28 mouse cellular contexts compared by ENCODE assay signal in genomic region chr4:87878701-87879100, GRCm38 (mm10).
DNase-seq lines count a peak whose midpoint lies in the region; ATAC-seq and TF ChIP-seq lines count a peak whose summit lies in the region.
"Had no signal": no experiment of that assay in that cellular context is flagged by ENCODE, and none has a peak within 500 bp of the region (broad histone marks: within the 10 kb centered on the region; RNA-seq: fewer than 3 reads in every experiment).

No protein-coding gene starts in this region.

- no peaks in the 10 kb centered on the region for H3K36me3 ChIP-seq in forebrain, postnatal 0 days (ENCODE audit: insufficient read depth)
- 0 out of 2 replicates have a peak, but pooled peaks cover under 1% of the 10 kb centered on the region for H3K36me3 ChIP-seq in forebrain, embryonic 13.5 days (ENCODE audit: poor library complexity, severe bottlenecking)
- H3K36me3 ChIP-seq in liver, embryonic 12.5 days, result no peaks in the 10 kb centered on the region
- no peaks in the 10 kb centered on the region for H3K36me3 ChIP-seq in midbrain, embryonic 15.5 days (replicated peaks)
- peaks cover 4% of the 10 kb centered on the region for H3K36me3 ChIP-seq in midbrain, embryonic 10.5 days
- H3K36me3 ChIP-seq: limb, embryonic 15.5 days; neural tube, embryonic 12.5 days had no signal

- H3K4me2 ChIP-seq in forebrain, postnatal 0 days (ENCODE audit: low read depth), result no peak overlapping the region
- H3K4me2 ChIP-seq in forebrain, embryonic 13.5 days, result no peak overlapping the region
- H3K4me2 ChIP-seq in liver, embryonic 12.5 days, result peak overlapping the region; percentile 28; the same call in 1 of the 2 replicates
- H3K4me2 ChIP-seq in midbrain, embryonic 15.5 days, result no peak overlapping the region
- H3K4me2 ChIP-seq: embryonic facial prominence, embryonic 13.5 days; heart, embryonic 13.5 days; hindbrain, embryonic 14.5 days; limb, embryonic 15.5 days; midbrain, embryonic 12.5 days; neural tube, embryonic 12.5 days had no signal

- no peak for DNase-seq in forebrain, postnatal 0 days
- DNase-seq in liver, result no peak
- no peak for DNase-seq in midbrain, embryonic 10.5 days (ENCODE audit: low spot score)
- DNase-seq in lung, adult 18-20 months, result no peak
- DNase-seq: adrenal gland, postnatal 10 days; cerebellum, adult 11-12 months; gastrocnemius, postnatal 10 days; heart, postnatal 10 days; kidney, adult 9 months; kidney, postnatal 10 days; lung, postnatal 36 days; right cerebral cortex, postnatal 4 days; thymus, adult 2 months; thymus, postnatal 36 days had no signal

- peaks cover under 1% of the 10 kb centered on the region; the same call in 1 of the 2 replicates for H3K4me1 ChIP-seq in forebrain, postnatal 0 days (ENCODE audit: insufficient read depth)
- H3K4me1 ChIP-seq in forebrain, embryonic 13.5 days, result peaks cover 21% of the 10 kb centered on the region
- H3K4me1 ChIP-seq in liver, embryonic 12.5 days, result no peaks in the 10 kb centered on the region
- peaks cover 12% of the 10 kb centered on the region for H3K4me1 ChIP-seq in midbrain, embryonic 15.5 days
- peaks cover 5% of the 10 kb centered on the region for H3K4me1 ChIP-seq in midbrain, embryonic 10.5 days
- H3K4me1 ChIP-seq: forebrain, embryonic 10.5 days; heart, embryonic 13.5 days; limb, embryonic 10.5 days; limb, embryonic 15.5 days had no signal

- ATAC-seq in forebrain, postnatal 0 days, result peak; percentile 55
- ATAC-seq in forebrain, embryonic 13.5 days, result no peak
- ATAC-seq in liver, embryonic 12.5 days, result no peak
- 0 out of 2 replicates have a peak, but pooled peaks have one; percentile 24 for ATAC-seq in midbrain, embryonic 15.5 days (replicated peaks)
- ATAC-seq: intestine, postnatal 0 days; Patski had no signal

- no peak overlapping the region for H3K4me3 ChIP-seq in forebrain, postnatal 0 days (ENCODE audit: low read depth, low read length)
- no peak overlapping the region for H3K4me3 ChIP-seq in forebrain, embryonic 13.5 days
- no peak overlapping the region for H3K4me3 ChIP-seq in liver, embryonic 12.5 days
- no peak overlapping the region for H3K4me3 ChIP-seq in midbrain, embryonic 15.5 days
- no peak overlapping the region for H3K4me3 ChIP-seq in midbrain, embryonic 10.5 days
- H3K4me3 ChIP-seq: embryonic facial prominence, embryonic 13.5 days; forebrain, embryonic 10.5 days; heart, embryonic 13.5 days; limb, embryonic 10.5 days; limb, embryonic 15.5 days; midbrain, embryonic 12.5 days; myocyte; neural tube, embryonic 12.5 days had no signal

- H3K9ac ChIP-seq in forebrain, postnatal 0 days, result no peak overlapping the region
- no peak overlapping the region for H3K9ac ChIP-seq in forebrain, embryonic 13.5 days
- no peak overlapping the region for H3K9ac ChIP-seq in liver, embryonic 12.5 days
- no peak overlapping the region for H3K9ac ChIP-seq in midbrain, embryonic 15.5 days
- H3K9ac ChIP-seq: embryonic facial prominence, embryonic 13.5 days; heart, embryonic 13.5 days; hindbrain, embryonic 14.5 days; limb, embryonic 15.5 days; midbrain, embryonic 12.5 days; neural tube, embryonic 12.5 days had no signal

- no peak overlapping the region for H3K27ac ChIP-seq in forebrain, postnatal 0 days (ENCODE audit: low read depth, low read length)
- no peak overlapping the region for H3K27ac ChIP-seq in forebrain, embryonic 13.5 days
- H3K27ac ChIP-seq in liver, embryonic 12.5 days, result no peak overlapping the region
- no peak overlapping the region for H3K27ac ChIP-seq in midbrain, embryonic 15.5 days
- no peak overlapping the region for H3K27ac ChIP-seq in midbrain, embryonic 10.5 days (replicated peaks)
- H3K27ac ChIP-seq: embryonic facial prominence, embryonic 13.5 days; forebrain, embryonic 10.5 days; heart, embryonic 13.5 days; hindbrain, embryonic 14.5 days; limb, embryonic 10.5 days; limb, embryonic 15.5 days; midbrain, embryonic 12.5 days; neural tube, embryonic 12.5 days had no signal

- 56% methylated on average over 6 of the region's 6 CpGs for WGBS in forebrain, postnatal 0 days
- WGBS in forebrain, embryonic 13.5 days, result 78% methylated on average over 6 of the region's 6 CpGs
- 74% methylated on average over 6 of the region's 6 CpGs for WGBS in liver, embryonic 12.5 days (ENCODE audit: insufficient replicate concordance)
- WGBS in midbrain, embryonic 15.5 days, result 67% methylated on average over 6 of the region's 6 CpGs
- 86% methylated on average over 6 of the region's 6 CpGs for WGBS in midbrain, embryonic 10.5 days

- no peaks in the 10 kb centered on the region for H3K9me3 ChIP-seq in forebrain, postnatal 0 days (ENCODE audit: low read length)
- H3K9me3 ChIP-seq in forebrain, embryonic 13.5 days (replicated peaks), result no peaks in the 10 kb centered on the region
- H3K9me3 ChIP-seq in liver, embryonic 12.5 days (replicated peaks), result no peaks in the 10 kb centered on the region
- H3K9me3 ChIP-seq in midbrain, embryonic 15.5 days, result no peaks in the 10 kb centered on the region
- no peaks in the 10 kb centered on the region for H3K9me3 ChIP-seq in midbrain, embryonic 10.5 days (replicated peaks)
- H3K9me3 ChIP-seq: embryonic facial prominence, embryonic 13.5 days; forebrain, embryonic 10.5 days; heart, embryonic 13.5 days; limb, embryonic 10.5 days; limb, embryonic 15.5 days; midbrain, embryonic 12.5 days; neural tube, embryonic 12.5 days had no signal

- no peak for TF ChIP-seq CTCF in forebrain, postnatal 0 days (IDR thresholded peaks at IDR 0.05; ENCODE audit: low read depth)

- H3K27me3 ChIP-seq in forebrain, postnatal 0 days (ENCODE audit: insufficient read depth, low read length), result no peaks in the 10 kb centered on the region
- no peaks in the 10 kb centered on the region for H3K27me3 ChIP-seq in forebrain, embryonic 13.5 days
- H3K27me3 ChIP-seq in liver, embryonic 12.5 days (replicated peaks), result no peaks in the 10 kb centered on the region
- no peaks in the 10 kb centered on the region for H3K27me3 ChIP-seq in midbrain, embryonic 15.5 days (replicated peaks)
- no peaks in the 10 kb centered on the region for H3K27me3 ChIP-seq in midbrain, embryonic 10.5 days (ENCODE audit: low read depth, poor library complexity, severe bottlenecking)
- H3K27me3 ChIP-seq: embryonic facial prominence, embryonic 13.5 days; heart, embryonic 13.5 days; limb, embryonic 15.5 days; midbrain, embryonic 12.5 days; neural tube, embryonic 12.5 days; Patski had no signal

Comparison
In these comparisons a context has a peak if more than half of its experiments do, and no peak if none do; other contexts are left out.
1. ATAC-seq: peak in forebrain, postnatal 0 days (single experiment) and midbrain, embryonic 15.5 days (single experiment); none in forebrain, embryonic 13.5 days (single experiment) and liver, embryonic 12.5 days (single experiment).